12 mouse cellular contexts compared by ENCODE assay signal in genomic region chr1:151581454-151581853, GRCm38 (mm10).
"Had no signal": no experiment of that assay in that cellular context is flagged by ENCODE, and none has a peak within 500 bp of the region (broad histone marks: within the 10 kb centered on the region; RNA-seq: fewer than 3 reads in every experiment).

No protein-coding gene starts in this region.

- H3K9ac ChIP-seq: kidney, embryonic 15.5 days; limb, embryonic 12.5 days; liver, embryonic 14.5 days; midbrain, embryonic 13.5 days had no signal

- H3K36me3 ChIP-seq: kidney, embryonic 15.5 days; limb, embryonic 12.5 days; midbrain, embryonic 13.5 days had no signal

- H3K27me3 ChIP-seq: kidney, embryonic 15.5 days; limb, embryonic 12.5 days; midbrain, embryonic 13.5 days had no signal

- DNase-seq: kidney, adult 2 months; kidney, postnatal 14 days; lung, adult 18-20 months; right cerebral cortex, postnatal 4 days; spleen, adult 18-20 months; thymus, adult 2 months; thymus, postnatal 25 days had no signal

- H3K4me3 ChIP-seq: kidney, embryonic 15.5 days; left cerebral cortex, adult 2 months; limb, embryonic 12.5 days; midbrain, embryonic 13.5 days had no signal

- H3K4me1 ChIP-seq: kidney, embryonic 15.5 days; limb, embryonic 12.5 days; midbrain, embryonic 13.5 days had no signal

- H3K4me2 ChIP-seq: kidney, embryonic 15.5 days; limb, embryonic 12.5 days; midbrain, embryonic 13.5 days had no signal

- H3K9me3 ChIP-seq: kidney, embryonic 15.5 days; limb, embryonic 12.5 days; midbrain, embryonic 13.5 days had no signal

- ATAC-seq: midbrain, embryonic 13.5 days had no signal

- H3K27ac ChIP-seq: kidney, embryonic 15.5 days; left cerebral cortex, adult 2 months; limb, embryonic 12.5 days; liver, embryonic 14.5 days; midbrain, embryonic 13.5 days had no signal
